Mouse (Mus musculus): ENCODE results near the gene Akap8l. TPM values are rescaled to one million over a fixed set of nuclear protein-coding genes. Genes with fewer than 3 reads are reported as not detected.

Akap8l gene
- total RNA-seq, 1 experiment: 63.6 TPM

DNA sequence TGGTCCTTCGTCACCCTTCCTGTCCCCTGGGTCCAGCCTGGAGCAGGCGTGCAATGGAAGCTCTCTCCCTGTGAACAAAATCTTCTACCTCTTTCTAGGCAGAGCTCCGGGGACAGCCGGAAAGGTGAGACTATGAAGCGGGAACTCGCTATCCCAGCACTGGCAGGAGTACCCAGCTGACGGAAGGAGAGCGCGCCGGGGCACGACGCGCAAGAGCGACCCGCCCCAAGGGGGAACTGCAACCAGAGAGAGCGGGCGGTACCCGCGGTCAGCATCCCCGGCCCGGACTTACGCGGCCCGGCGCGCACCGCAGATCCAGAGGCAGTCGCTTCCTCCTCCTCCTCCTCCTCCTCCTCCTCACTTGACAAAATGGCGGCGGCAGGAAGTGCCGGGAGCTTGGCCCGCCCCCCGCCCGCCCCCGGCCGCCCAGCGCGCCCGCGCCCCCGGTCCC lies 66.6 kb downstream of the Akap8l start:
- Histone ChIP-seq H3K36me3 (ENCODE audit: control insufficient read depth, insufficient read depth, low read length, poor library complexity, severe bottlenecking) (no peaks in the 10 kb centered on the region), H3K4me1 (ENCODE audit: control insufficient read depth in 2 of 2, insufficient read depth in 2 of 2, low read length in 2 of 2, poor library complexity in 1 of 2) (peaks cover 7 to 14% of the 10 kb centered on the region in 2 experiments; a peak in 3 of 4 replicates), H3K9ac (ENCODE audit: insufficient read depth, low read depth, low read length, poor library complexity, severe bottlenecking) (peak overlapping the region; percentile 100), H3K9me3 (ENCODE audit: control insufficient read depth, insufficient read depth, low read depth, low read length) (no peaks in the 10 kb centered on the region), H3K27ac (ENCODE audit: insufficient read depth, low read depth, low read length, poor library complexity, severe bottlenecking) (peak overlapping the region; percentile 99), H3K4me3 (ENCODE audit: insufficient read depth in 1 of 2, low read depth in 1 of 2, low read length in 2 of 2, poor library complexity in 1 of 2, severe bottlenecking in 1 of 2) (peak overlapping the region; percentile 98 to 99)
- DNase-seq (ENCODE audit: low read depth, low spot score): peak; percentile 26
- in situ Hi-C loops (cut with MboI; ENCODE audit: low sequenced_read_pairs in 2 of 2, unreplicated experiment in 2 of 2): no loop called here
- TF ChIP-seq ZC3H11A (IDR thresholded peaks at IDR 0.05; ENCODE audit: borderline replicate concordance, low read depth, low read length) (no peak), HCFC1 (IDR thresholded peaks at IDR 0.05; ENCODE audit: borderline replicate concordance, insufficient read depth, low read length) (peak; percentile 37; the same call in 1 of the 2 replicates)

- peak overlapping the region; percentile 98 to 99 for H3K4me3 ChIP-seq (ENCODE audit: insufficient read depth in 1 of 2, low read depth in 1 of 2, low read length in 2 of 2, poor library complexity in 1 of 2, severe bottlenecking in 1 of 2)
- peak overlapping the region; percentile 100 for H3K9ac ChIP-seq (ENCODE audit: insufficient read depth, low read depth, low read length, poor library complexity, severe bottlenecking)
- DNase-seq (ENCODE audit: low read depth, low spot score): no peak
Observed at GRCm38 (mm10) chr17:32283341-32283740, 67.1 kb downstream of the Akap8l start.

DNA sequence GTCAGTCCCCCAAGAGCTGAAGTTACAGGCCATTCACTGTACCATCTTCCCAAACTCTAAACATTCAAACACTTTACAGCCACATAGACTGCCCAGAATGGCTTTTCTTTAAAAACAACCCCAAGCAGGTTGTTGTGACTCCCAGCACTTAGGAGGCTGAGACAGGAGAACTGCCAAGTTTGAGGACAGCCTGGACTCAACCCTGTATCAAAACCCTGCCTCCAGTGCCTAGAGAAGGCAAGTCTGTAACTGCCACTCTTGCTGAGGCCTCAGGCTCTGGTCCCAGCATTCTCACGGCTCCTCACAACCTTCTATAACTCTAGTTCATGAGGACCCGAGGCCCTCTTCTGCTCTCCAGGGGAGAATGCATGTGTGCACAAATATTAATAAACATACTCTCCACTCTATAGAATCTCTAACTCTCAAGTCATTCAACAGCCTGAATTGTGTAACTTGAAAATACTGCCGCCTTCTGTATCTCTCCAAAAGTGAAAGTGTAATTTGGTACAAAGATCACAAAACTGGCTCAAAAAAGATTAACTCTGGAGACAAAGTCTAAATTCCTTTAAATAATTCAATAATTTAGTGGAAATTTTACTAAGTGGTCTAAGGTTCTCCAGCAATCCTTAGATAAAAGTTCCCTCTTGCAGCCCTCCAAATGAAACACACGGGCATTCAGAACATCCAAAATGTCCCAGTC lies 68.6 kb downstream of the Akap8l start:
- H3K27ac ChIP-seq (ENCODE audit: insufficient read depth, low read depth, low read length, poor library complexity, severe bottlenecking): peak overlapping the region; percentile 53; the same call in 1 of the 2 replicates
- H3K4me3 ChIP-seq (ENCODE audit: insufficient read depth in 1 of 2, low read depth in 1 of 2, low read length in 2 of 2, poor library complexity in 1 of 2, severe bottlenecking in 1 of 2): no peak overlapping the region; a peak in 1 of 4 replicates
- H3K4me1 ChIP-seq (ENCODE audit: control insufficient read depth in 2 of 2, insufficient read depth in 2 of 2, low read length in 2 of 2, poor library complexity in 1 of 2): peaks cover 9 to 18% of the 10 kb centered on the region in 2 experiments; a peak in 3 of 4 replicates
- no peaks in the 10 kb centered on the region for H3K9me3 ChIP-seq (ENCODE audit: control insufficient read depth, insufficient read depth, low read depth, low read length)
- TF ChIP-seq ZNF384 (IDR thresholded peaks at IDR 0.05; ENCODE audit: low read depth, low read length): no peak
- no peak for TF ChIP-seq ZC3H11A (IDR thresholded peaks at IDR 0.05; ENCODE audit: borderline replicate concordance, low read depth, low read length)
- no peak for TF ChIP-seq HCFC1 (IDR thresholded peaks at IDR 0.05; ENCODE audit: borderline replicate concordance, insufficient read depth, low read length)
- TF ChIP-seq MAFK (IDR thresholded peaks at IDR 0.05; ENCODE audit: insufficient read depth, low read depth, low read length): no peak
- no peak for TF ChIP-seq CHD2 (IDR thresholded peaks at IDR 0.05; ENCODE audit: low read depth, low read length)
- H3K9ac ChIP-seq (ENCODE audit: insufficient read depth, low read depth, low read length, poor library complexity, severe bottlenecking): no peak overlapping the region
- no peak for DNase-seq (ENCODE audit: low read depth, low spot score)
- H3K36me3 ChIP-seq (ENCODE audit: control insufficient read depth, insufficient read depth, low read length, poor library complexity, severe bottlenecking): no peaks in the 10 kb centered on the region
- in situ Hi-C loops (cut with MboI; ENCODE audit: low sequenced_read_pairs in 2 of 2, unreplicated experiment in 2 of 2): no loop called here

More at GRCm38 (mm10) chr17:32283341-32283740, 67.1 kb downstream of the Akap8l start:
- peaks cover 7 to 14% of the 10 kb centered on the region in 2 experiments; a peak in 3 of 4 replicates for H3K4me1 ChIP-seq (ENCODE audit: control insufficient read depth in 2 of 2, insufficient read depth in 2 of 2, low read length in 2 of 2, poor library complexity in 1 of 2)
- H3K9me3 ChIP-seq (ENCODE audit: control insufficient read depth, insufficient read depth, low read depth, low read length): no peaks in the 10 kb centered on the region
- in situ Hi-C loops (cut with MboI; ENCODE audit: low sequenced_read_pairs in 2 of 2, unreplicated experiment in 2 of 2): no loop called here
- H3K27ac ChIP-seq (ENCODE audit: insufficient read depth, low read depth, low read length, poor library complexity, severe bottlenecking): peak overlapping the region; percentile 99
- no peaks in the 10 kb centered on the region for H3K36me3 ChIP-seq (ENCODE audit: control insufficient read depth, insufficient read depth, low read length, poor library complexity, severe bottlenecking)
- TF ChIP-seq ZNF384 (IDR thresholded peaks at IDR 0.05; ENCODE audit: low read depth, low read length) (no peak), HCFC1 (IDR thresholded peaks at IDR 0.05; ENCODE audit: borderline replicate concordance, insufficient read depth, low read length) (no peak), ZC3H11A (IDR thresholded peaks at IDR 0.05; ENCODE audit: borderline replicate concordance, low read depth, low read length) (no peak), MAFK (IDR thresholded peaks at IDR 0.05; ENCODE audit: insufficient read depth, low read depth, low read length) (no peak)

- TF ChIP-seq MAFK (IDR thresholded peaks at IDR 0.05; ENCODE audit: insufficient read depth, low read depth, low read length): no peak
- no peak for TF ChIP-seq HCFC1 (IDR thresholded peaks at IDR 0.05; ENCODE audit: borderline replicate concordance, insufficient read depth, low read length)
- TF ChIP-seq CHD2 (IDR thresholded peaks at IDR 0.05; ENCODE audit: low read depth, low read length): no peak
- TF ChIP-seq ZNF384 (IDR thresholded peaks at IDR 0.05; ENCODE audit: low read depth, low read length): no peak
- no peak for TF ChIP-seq ZC3H11A (IDR thresholded peaks at IDR 0.05; ENCODE audit: borderline replicate concordance, low read depth, low read length)
- Histone ChIP-seq H3K9ac (ENCODE audit: insufficient read depth, low read depth, low read length, poor library complexity, severe bottlenecking) (no peak overlapping the region), H3K4me1 (ENCODE audit: control insufficient read depth in 2 of 2, insufficient read depth in 2 of 2, low read length in 2 of 2, poor library complexity in 1 of 2) (peaks cover 9 to 20% of the 10 kb centered on the region in 2 experiments; a peak in 3 of 4 replicates), H3K36me3 (ENCODE audit: control insufficient read depth, insufficient read depth, low read length, poor library complexity, severe bottlenecking) (no peaks in the 10 kb centered on the region), H3K4me3 (ENCODE audit: insufficient read depth in 1 of 2, low read depth in 1 of 2, low read length in 2 of 2, poor library complexity in 1 of 2, severe bottlenecking in 1 of 2) (no peak overlapping the region), H3K9me3 (ENCODE audit: control insufficient read depth, insufficient read depth, low read depth, low read length) (no peaks in the 10 kb centered on the region), H3K27ac (ENCODE audit: insufficient read depth, low read depth, low read length, poor library complexity, severe bottlenecking) (peak overlapping the region; percentile 53; the same call in 1 of the 2 replicates)
- peak; percentile 64 for DNase-seq (ENCODE audit: low read depth, low spot score)
- in situ Hi-C loops (cut with MboI; ENCODE audit: low sequenced_read_pairs in 2 of 2, unreplicated experiment in 2 of 2): no loop called here
Observed at GRCm38 (mm10) chr17:32281126-32281525, 69.3 kb downstream of the Akap8l start.
